Mouse (Mus musculus): ENCODE measurements around the gene Slc26a1.
A peak's percentile ranks its signal among the peaks of the same experiment; 100 is the strongest.
"Not testable (repeated sequence)": the region's sequence is repeated elsewhere in the genome, so short reads cannot be mapped to it uniquely, and the experiment has no call there.

The Slc26a1 gene

DNA sequence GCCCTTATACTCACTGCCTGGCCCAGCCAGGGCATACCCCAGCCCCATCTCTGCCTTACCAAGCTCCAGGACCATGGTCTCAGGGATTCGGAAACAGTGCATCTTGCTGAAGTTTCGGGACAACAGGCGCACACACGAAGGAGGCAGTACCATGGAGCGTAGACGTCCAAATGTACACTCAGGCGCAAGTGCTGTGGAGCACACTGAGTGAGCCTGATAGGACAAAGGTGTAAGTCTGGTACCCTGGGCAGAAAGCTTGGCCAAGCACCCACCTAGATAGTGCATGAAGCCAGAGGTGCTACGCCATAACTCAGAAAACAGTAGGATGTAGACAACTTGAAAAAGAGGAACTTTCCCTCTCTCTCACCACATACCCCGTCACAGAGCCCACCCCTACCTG, 20.0 kb downstream of the Slc26a1 start:
- no peak for DNase-seq

DNA sequence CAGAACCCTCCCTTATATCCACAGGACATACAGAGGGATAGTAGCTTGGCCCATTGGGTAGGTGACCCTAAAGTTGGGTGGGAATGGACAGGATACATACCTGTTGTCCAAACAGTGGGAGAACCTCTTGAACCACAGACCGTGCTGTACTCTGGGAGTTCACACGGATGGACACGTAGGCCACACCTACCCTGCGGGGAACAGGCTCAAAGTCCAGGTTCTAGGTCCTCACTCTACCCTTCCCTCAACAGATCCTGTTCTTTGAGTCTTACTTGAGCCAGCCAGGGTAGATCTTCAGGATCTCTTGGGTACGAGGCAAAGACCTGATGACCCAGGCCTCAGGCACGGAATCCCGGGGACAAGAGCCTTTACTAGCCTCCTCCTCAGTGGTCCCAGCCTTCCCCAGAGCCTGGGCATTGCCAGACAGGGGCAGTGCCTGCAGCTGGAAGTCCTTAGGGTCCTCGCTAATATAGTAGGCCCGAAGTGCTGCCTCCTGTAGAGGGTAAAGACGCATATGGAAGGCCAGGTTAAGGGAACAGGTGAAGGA, 20.9 kb downstream of the Slc26a1 start:
- no peak for DNase-seq

DNA sequence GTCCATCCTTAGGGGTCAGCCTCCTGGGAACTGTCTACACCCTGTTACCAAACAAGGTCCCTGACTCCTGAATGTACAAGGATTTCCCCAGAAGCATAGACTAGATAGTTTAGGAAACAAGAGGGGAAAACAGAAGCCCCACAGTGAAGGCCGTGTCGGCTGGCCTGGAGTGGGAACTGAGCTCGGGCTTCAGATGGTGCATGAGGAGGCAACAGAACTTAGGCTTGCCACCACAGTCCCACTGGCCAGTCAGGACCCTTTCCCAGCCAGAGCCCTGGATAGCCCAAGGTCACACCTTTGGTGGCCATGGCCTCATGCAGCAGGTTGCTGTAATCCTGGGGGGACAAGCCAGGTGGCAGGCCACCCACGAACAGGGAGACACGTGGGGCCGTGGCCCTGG, 22.0 kb downstream of the Slc26a1 start:
- DNase-seq = no peak

DNA sequence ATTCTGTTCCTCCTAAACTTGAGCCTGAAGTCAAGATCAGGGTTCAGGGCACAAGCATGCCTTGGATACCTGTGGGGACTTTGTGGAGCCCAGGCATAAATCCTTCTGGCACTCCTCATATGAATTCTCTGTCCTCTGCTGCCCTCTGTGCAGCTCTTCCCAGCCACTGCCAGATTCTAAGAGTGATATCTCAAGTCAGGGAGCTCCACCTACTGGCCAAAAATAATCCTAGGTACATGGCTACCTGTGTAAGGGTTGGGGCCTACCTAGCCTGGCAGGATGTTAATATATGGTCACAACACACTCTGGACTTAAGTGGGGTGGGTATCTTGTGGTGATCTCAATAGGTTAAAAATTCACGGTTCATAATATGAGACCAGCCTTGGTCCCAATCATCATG, 23.5 kb downstream of the Slc26a1 start:
- DNase-seq = no peak

DNA sequence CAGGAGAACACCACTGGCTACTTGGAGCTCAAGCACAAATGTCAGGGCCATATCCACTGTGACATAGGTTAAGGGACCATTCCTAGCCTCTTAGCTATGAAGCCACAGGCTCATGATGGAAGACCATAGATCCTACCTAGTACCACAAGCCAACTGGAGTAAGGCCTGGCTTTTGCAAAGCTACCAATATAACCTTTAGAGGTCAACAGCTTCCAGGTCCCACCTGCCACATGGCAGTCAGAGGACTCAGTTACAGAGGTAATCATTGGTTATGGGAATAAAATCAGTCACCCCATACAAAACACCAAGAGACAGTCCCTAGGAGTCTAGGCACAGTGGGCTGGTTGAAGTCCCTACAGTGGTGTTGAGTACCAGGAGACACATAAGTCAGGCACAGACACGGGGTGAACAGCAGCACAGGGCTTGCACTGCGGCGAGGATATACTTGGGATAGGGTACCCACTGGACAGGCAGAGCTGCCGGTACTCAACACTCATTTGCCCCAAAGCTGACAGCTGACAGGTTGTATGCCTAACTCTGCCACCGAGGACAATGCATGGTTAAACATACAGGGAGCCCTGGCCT, 24.1 kb downstream of the Slc26a1 start:
- no peak for DNase-seq

DNA sequence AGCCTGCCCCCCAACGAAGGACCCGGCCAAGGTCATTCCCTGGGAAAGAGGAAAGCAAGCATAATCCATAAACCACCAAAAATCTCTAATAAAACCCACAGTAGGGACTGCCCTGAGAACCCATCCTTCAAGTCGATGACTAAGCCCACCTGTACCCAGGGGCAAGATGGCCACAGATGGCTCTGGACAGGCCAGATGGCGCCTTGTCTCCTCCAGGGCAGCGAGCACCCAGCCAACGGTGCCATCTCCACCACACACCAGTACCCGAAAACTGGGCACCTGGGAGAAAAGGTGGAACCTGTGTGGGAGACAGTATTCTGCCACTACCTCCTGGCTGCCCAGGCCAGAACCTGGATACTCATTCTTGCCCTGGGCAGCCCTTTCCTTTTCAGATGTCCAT, 25.0 kb downstream of the Slc26a1 start:
- no peak for DNase-seq

DNA sequence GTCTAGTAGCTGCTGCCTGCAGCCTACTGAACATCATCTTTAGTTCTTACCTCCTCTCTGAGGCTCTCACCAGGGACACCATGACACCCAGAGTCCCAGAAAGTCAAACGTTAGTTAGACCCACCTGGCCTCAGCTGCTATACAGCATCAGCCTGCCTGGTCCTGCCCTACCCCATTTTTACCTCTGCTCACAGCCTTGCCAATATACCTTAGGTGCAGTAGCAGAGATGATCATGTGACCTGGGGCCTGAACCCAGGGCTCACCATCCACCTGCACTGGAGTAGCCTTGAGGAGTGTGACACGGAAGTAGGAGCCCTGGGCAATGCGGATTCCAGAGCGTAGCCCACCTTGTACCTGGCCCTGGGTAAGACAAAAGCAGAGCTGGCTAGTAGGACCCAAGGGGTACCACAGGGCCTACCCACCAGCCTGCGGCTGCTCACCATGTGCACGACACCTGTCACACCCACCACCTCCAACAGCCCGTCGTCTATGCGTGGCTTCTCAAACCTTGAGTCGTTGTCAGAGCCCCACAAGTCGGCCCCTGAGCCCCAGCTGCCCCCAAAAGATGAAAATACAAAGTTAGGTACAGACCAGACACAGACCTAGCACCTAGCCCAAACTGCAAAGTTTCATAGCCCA, 26.3 kb downstream of the Slc26a1 start:
- no peak for DNase-seq

DNA sequence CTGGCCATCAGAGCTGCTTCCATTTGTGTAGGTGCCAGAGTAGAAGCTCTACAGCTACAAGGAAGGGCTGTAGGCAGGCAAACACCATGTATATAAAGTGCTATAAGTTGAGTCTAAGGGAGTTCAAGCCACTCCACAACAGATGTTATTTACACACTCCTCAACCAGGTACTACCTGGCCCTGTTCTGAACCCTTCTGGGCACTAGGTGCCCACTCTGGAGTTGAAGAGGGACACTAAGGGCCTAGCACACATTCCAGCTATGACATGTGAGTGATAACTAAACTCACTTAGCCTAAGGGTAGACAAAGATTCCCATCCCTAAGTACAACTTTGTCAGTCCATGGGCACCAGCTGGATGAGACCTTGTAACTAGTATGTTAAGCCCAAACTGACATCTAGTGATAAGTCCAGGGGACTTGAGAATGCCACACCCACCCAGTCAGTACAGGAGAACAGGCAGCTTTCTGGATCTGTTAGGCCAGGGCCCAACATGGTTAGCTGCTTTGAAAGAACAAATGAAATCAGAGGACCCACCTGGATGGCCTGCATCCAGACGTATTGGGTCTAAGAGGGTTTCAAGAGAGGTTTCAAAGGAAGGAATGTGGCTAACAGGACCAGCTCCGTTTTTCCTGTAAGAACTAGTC, 27.4 kb downstream of the Slc26a1 start:
- no peak for DNase-seq

DNA sequence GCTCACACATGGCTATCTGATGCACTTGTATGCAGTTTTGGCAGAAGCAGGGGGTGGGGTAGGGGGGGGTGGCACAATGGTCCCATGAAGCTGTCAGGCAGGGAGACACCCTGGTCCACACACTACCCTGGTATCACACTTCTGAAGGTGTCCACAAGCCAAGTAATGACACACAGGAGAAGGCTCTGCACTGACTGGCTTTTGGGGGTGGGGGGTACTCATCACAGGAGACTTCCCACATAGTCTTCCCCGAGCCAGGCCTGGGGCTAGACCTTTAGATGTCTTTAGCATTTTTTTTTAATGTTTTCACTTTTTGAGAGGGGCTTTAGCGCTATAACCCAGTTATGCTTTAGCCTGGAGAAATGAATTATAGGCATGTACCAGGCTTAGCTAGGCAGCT, 28.1 kb downstream of the Slc26a1 start:
- no peak for DNase-seq

DNA sequence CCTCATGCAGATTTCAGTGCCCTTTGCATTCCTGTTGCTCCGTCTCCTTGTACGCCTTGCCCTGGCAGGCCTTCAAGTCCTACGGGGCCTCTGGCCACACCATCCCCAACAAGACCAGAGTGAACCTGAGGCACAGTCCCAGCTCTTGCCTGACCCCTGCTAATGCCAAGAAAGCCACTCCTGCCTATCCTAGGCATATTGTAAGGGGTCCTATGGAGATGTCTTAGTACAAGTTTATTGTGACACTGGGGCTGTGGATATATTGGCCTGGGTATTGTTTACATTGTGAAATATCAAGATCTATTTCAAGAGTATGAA, 29.1 kb downstream of the Slc26a1 start:
- DNase-seq = no peak

DNA sequence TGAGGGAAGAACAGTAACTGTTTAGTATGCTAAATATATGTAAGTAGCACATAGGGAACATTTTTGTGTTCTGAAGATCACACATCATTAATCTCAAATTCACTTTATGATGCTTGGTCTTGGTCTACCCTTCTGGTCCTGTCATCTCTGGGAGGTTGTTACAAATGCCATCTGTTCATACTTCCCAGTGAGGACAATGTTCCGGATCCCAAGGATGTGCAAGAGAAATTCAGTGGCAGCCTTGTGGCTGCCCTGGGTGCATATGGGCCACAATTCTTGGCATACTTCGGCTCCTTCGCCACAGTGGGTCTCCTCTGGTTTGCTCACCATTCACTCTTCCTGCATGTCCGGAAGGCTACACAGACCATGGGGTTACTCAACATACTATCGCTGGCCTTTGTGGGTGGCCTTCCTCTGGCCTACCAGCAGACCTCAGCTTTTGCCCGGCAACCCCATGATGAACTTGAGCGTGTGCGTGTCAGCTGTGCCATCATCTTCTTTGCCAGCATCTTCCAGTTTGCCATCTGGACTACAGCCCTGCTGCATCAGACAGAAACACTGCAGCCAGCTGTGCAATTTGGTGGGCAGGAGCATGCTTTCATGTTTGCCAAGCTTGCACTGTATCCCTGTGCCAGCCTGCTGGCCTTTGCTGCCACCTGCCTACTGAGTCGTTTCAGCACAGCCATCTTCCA, 29.6 kb downstream of the Slc26a1 start:
- DNase-seq = no peak

DNA sequence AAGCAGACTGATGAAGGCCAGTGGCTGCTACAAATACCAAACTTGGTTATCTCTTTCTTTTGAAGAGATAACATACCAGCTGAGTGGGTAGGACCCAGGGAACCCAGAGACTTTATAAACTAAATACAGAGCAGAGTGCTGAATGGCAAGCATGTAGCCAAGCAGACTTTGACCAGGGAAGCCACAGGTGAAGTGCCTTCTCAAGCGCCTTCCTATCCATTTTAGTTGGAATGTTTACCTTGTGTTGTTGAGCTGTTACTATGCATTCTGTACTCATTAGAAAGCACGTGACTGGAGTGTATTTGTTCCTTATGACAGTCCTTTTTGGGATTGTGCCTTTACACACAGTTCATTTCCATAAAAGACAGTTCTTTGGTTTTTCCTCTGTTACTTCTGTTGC, 31.7 kb downstream of the Slc26a1 start:
- no peak for DNase-seq

DNA sequence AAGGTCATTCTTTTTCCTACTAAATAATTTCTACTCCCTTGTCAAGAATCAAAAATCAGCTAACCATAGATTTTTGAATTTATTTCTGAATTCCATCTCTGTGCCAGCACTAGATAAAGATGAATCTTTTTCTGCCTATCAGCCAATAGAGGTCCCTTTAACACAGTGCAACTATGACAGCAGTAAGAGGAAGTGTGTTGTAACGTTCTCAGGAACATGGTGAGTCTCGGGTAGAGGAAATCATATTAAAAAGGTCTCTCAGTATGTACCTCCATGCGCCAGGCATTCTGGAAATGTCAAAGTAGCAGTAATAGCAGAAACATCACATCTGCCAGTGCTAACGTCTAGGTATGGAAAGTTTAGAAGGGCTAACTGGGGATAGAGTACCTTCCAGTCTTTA, 39.2 kb downstream of the Slc26a1 start:
- DNase-seq = no peak

DNA sequence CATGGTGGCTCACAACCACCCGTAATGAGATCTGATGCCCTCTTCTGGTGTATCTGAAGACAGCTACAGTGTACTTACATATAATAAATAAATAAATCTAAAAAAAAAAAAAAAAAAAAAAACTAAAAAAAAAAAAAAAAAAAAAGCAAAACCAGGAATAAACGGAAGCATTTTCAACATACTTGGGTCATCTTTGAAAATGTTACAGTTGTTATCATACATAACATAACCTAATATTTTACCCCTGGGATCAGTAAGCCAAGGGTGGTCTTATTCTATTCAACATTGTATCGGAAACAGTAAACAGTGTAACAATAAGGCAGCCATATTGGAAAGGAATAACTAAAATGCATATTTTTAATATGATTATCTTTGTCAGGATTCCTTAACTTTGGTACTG, 41.3 kb downstream of the Slc26a1 start:
- not testable (repeated sequence) for DNase-seq

DNA sequence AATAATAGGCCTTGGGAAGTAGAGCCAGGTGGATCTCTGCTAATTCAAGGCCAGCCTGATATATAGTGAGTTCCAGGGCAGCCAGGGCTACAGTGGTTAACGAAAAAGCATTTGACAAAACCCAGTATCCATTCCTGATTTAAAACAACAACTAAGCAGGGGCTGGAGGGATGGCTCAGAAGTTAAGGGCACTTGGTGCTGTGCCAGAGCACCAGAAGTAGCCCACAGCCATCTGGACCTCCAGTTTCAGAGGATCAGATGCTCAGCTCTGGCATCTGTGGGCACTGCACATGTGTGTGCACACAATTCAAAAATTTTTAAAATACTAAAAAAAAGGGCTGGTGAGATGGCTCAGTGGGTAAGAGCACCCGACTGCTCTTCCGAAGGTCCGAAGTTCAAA, 41.7 kb downstream of the Slc26a1 start:
- DNase-seq = no peak

DNA sequence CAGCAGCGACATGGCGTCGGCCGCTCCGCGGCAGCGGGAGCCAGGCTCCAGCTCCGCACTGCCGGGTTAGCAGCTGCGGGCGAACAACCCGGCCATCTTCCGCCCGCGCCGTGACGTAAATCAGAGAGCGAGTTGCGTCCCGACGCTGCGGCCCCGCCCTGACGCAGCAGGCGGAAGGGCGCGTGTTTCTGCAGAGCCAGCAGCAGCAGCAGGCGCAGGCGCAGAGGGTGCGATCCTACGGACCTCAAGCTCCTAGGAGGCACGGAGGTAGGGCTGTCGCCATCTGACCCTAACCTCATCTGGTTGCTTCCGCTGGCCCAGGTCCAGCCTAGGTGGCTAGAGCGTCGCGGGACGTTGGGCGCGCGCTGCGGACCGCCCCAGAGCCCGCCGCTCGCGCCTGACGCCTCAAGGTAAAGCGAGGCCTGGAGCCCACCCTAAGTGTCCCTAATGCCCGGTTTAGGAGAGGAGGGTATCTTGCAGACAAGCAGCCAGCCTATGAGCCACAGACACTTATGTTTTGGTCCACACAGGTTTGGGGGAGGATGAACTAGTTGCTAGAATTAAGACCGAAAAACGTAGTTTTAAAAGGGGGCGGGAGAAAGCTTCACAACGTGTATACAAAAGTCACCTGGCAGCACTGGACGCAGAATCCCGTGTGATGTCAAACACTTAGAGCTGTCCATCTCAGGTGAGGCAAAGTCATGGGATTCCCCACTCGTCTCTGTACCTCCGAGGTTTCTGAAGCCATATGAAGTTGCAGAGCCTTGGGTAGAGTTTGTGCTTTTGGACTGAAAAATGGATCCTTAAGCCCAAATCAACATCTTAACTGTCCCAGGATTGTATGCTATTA, 45.5 kb downstream of the Slc26a1 start, which contains the start of the genes Gak and Tmem175:
Gene Gak (minus strand): TSS at position 122 of the 850 bp plus-strand sequence.
Gene Tmem175 (plus strand): TSS at position 137 of the 850 bp plus-strand sequence.
- peak; percentile 94 for DNase-seq

DNA sequence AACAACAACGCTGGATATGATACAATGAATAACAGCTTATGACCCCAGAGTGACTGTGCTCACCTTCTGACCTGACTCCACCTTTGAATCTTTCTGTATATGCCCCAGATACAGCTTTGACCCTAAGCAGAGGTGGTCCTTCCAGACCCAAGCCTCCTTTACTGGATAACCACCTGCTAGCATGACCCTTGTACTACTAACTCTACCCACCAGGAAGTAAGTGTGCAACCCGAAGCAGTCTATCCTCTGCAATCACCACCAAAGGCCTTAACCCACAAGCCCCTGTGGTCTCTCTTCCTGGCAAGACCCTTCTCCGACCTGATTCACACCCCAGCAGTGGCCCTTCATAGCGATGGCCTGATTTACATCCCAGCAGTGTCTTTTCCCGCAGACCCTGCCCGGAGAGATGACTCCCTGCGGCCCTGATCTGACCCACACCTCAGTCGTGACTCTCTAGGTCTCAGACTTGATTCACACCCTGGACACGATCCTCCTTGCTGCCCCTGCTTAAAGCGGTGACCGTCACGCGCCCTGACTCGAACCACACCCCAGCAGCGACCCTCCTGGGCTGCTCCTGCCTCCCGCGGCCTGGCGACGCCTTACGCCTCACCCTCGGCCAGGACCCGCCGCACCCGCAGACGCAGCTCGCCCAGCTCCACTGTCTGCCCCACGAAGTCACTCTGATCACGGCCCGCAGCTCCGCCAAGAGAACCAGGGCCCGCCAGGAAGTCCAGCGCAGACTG, 46.3 kb downstream of the Slc26a1 start:
- DNase-seq = no peak

DNA sequence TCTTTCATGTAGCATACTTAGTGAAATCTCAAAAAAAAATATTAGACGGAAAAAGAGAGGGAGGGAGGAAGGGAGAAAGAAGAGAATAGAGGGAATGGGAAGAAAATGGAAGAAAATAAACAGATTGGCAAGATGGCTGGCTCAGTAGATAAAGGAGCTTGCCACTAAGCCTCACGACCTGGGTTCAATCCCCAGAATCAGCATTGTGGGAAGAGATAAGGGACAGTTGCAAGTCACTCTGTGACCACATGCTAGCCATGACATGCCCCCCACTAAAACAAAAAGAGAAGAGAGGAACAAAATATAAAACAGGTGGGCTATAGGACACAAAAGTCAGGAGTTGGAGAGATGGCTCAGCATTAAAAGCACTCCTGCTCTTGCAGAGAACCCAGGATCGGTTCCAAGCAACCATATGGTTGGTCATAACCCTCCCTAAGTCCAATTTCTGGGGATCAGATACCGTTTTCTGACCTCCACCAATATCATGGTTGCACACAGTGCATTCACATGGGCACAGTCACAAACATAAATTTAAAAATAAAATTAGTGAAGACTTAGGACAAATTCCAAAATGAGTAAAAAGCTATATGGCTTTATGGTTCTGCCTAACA, 49.2 kb downstream of the Slc26a1 start:
- DNase-seq = no peak

DNA sequence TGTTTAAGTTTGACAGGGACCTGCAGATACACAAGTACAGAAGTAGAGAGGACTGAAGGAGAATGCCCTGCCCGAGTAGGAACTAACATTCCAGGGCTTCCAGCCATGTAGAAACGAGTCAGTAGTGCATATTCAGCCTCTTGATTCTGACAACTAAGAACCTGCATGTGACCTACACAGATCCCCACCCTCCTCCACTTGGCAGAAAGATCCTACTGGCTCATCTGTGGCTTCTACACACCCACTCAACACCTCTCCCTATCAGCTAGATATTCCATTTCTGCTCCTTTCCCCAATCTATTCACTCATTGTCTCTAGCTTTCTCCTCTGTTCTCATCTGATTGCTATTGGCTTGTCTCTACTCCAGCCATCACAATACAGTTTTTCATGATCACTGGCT, 53.5 kb downstream of the Slc26a1 start:
- no peak for DNase-seq
